Mouse (Mus musculus): ENCODE results near the gene Myl6b.

The Myl6b gene

DNA sequence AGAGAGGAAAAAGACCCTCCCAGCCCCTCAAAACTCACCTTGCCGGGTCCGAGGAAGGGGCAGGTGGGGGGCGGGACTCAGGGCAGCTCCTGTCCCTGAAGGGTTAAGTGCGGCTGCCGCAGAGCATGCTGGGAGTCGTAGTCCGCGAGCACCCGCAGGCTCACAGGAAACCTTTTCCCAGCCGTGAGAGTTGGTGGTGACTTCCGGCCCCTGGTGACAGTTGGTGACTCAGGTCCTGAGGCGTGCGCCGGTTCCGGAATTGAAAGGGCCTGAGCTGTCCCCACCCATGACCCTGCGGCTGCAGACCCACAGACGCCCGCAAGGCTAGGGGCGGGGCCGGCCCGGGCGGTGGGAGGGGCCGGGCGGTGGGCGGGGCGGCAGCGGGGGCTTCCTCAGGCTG lies at the start of gene Myl6b:
TSS of gene Myl6b (minus strand) at position 96 of the 400 bp plus-strand sequence.
- peak; percentile 66 for ATAC-seq (ENCODE audit: low TSS enrichment)

DNA sequence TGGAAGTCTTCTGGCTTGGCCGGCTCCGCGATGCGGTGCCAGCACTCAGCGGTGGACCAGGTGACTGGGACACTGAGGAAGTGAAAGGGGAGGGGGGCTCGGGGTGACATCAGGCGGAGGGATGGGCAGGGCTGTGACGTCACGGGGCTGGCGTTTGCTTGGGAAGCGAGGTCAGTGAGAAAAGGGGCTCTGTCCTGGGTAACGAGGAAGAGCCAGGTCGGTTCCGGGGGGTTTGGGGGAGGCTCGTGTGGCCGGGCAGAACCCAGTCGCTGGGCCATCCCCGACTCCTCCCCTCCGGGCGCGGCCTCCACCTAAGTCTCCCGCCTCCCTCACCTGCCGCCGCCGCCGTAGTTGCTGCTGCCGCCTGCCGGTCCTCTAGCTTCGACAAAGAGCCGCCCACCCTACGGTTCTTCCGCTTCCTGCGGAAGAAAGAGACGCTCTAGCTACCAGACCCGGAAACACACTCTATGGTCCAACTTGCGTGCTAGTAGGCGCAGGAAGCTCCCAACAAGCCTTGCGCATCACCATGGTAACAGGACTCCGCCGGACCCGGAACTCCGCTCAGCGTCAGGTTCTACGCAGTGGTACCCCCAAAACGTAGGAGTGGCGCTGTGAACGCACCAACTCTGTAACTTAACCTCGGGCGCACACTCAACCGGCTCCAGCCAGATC lies 49.0 kb upstream of the Myl6b start, which contains the start of gene Zc3h10:
TSS of gene Zc3h10 (minus strand) at position 414 of the 672 bp plus-strand sequence.
- ATAC-seq (ENCODE audit: low TSS enrichment) = peak; percentile 84

DNA sequence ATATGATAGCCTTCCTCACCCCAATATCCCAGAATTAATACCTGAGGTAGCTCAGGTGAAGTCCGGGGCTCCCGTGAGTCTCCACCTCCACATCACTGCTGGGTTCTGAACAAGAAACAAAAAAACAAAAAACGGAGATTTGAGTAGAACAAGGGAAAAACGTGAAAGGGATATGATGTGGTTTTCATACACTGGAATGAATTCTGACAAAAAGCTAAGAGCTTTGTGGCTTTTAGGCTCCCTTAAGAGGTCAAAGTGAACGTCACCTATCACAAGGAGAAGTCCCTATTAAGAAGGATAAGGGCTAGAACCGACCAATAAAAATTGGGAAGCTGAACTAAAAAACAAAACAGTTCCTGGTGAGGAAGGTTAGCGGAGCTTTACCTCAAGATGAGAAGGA lies 48.3 kb upstream of the Myl6b start:
- no peak for ATAC-seq (ENCODE audit: low TSS enrichment)

DNA sequence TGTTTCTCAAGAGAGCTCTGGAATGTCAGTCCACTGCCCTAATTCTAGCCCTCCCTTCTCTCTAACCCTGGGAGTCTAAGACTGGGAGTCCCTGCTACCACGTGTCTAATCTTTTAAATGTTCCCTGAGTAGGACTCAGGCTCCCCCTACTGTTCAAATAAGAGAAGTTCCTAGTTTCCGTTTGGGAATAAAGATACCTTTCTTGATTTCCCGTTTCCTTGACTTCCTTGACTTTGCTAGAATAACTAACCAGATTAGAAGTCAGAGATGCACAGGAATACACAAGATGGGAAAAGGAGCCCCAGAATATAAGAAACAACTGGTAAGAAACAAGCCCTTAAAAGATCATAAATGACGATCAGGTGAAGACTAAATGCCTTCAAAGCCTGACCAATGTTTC lies 47.9 kb upstream of the Myl6b start:
- ATAC-seq (ENCODE audit: low TSS enrichment) = no peak

DNA sequence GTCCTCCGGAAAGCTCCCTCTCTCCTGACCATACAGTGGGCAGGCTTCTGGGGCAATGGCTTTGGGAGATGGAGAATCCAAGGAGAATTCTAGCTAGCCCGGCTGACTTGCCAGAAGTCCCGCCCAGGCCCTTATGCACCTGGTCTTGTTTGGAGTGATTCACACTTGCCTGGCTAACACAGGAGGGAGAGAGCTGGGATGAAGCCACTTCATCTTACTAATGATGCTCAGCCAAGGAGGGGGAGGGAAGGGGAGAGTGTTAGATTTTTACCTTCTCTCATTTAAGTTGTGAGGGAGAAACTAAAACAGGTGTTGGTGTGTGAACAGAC lies 47.0 kb upstream of the Myl6b start:
- no peak for ATAC-seq (ENCODE audit: low TSS enrichment)

DNA sequence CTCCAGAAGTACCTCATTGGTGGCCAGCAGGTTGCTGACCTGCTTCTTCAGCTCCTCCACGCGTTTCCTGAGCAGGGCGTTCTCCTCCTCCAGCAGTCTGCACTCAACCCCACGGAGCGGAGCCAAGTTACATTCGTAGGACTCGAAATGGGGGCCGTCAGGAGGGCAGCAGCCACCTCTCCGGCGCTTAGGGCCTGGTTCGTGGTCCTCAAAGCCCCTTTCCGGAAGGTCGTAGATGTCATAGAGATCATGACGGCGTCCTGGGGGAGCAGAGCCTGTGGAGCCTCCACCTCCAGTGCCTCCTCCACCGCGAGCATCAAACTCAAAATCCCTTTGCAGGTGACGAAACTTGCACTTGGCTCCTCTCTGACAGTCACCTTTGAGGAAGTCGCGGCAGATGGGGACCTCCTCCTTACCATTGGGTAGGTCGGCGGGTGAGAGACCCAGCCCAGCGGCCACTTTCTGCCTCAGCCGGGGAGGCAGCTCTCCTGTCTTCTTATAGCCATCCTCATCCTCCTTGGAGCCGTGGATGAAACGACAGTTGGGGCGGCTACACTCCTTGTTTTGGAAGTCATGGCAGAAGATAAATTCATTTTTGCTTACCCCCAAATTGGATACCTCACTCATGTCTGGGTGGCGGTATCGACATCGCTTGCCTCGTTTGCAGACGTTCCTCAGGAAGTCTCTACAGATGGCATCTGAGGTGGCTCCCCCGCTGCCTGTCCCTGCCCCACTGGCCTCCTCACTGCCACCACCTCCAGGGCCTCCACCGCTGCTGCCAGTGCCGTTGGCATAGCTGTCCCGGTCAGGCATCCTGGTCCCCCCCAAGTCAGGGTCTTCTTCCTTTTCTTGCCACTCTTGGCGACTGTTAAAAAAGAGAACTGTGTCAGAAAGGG lies 46.4 kb upstream of the Myl6b start:
- no peak for ATAC-seq (ENCODE audit: low TSS enrichment)

DNA sequence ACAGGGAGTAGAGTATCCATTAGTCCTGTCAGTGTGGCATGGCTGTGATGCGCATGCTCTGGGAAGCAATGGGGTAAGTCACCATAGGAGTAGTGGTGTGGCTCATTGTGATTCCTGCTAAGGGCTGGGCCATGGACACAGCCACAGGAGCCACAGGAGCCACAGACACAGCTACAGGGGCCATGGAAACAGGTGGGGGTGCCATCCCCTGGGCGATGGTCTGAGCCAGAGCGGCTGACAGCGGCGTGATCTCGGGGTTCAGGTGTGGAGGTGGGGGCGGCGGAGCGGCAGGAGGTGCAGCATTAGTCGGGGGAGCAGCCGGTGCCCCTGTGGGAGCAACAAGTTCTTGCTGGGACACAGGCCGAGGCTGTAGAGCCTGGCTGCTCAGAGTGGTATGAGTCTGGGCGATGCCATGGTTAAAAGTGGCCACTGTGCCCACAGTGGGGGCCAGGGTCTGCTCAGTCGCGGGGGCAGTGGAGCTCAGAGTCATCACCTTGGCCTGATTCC lies 45.7 kb upstream of the Myl6b start:
- no peak for ATAC-seq (ENCODE audit: low TSS enrichment)

DNA sequence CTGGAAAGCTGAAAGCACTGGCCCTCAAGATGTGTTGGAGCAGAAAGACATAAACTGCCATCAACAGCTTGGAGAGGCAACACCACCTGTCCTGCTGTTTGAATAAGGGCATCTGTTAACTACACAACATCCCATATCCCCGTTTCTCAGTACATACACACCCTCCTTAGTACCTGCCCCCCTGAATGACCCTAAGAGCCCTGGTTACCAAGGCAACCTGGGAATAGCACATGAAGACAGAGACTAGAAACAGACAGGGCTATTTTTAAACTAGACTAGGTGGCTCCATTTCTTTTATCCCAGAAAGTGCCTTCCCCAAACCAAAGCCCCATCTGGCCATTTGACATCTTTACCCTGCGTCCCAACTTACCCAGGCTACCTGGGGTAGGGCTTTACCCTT lies 44.6 kb upstream of the Myl6b start:
- no peak for ATAC-seq (ENCODE audit: low TSS enrichment)

DNA sequence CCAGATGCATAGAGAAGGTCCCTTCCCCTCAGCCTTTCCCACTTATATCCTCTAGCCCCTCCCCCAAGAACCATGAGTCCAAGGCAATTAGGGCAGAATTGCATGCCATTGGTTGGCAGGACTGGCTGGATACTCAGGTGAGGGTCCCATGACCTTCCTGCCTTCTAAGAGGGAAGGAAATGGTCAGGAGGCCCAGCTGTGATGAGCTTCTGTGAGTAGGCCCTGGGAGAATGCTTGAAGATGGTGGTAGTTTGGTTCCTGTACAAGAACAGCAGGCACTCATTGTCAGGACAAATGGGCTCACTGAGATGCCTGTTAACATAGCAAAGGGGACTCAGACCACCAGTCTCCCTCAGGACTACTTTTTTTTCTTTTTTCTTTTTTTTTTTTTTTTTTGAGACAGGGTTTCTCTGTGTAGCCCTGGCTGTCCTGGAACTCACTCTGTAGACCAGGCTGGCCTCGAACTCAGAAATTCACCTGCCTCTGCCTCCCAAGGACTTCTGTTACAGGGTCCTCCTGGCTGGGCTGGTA lies 39.9 kb upstream of the Myl6b start:
- ATAC-seq (ENCODE audit: low TSS enrichment) = no peak

DNA sequence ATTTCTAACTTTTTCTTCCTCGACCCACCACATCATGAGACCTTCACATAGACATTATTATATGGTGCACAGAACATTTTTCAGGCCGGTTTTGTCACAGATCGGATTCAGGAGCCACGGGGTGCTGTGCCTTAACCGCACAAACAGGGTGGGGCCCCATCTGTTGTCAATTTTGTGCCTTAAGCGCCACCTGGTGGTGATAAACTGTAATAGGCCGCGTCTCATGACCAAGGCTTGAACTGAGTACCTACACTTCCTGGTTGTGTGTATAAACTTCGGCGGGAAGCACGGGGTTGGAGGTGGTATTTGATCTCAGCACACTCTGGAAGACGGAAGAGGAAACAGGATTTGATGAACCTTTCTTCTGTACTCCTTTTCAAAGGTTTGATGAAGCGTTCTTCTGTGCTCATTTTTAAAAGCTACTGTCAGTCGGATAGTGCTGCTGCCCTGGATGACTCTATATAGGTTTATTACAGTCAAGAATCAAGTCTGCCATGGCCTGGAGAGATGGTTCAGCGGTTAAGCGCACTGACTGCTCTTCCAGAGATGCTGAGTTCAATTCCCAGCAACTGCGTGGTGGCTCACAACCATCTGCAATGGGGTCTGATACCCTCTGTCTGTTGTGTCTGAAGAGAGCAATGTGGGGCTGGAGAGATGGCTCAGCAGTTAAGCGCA lies 37.9 kb upstream of the Myl6b start:
- peak; percentile 97 for ATAC-seq (ENCODE audit: low TSS enrichment)

DNA sequence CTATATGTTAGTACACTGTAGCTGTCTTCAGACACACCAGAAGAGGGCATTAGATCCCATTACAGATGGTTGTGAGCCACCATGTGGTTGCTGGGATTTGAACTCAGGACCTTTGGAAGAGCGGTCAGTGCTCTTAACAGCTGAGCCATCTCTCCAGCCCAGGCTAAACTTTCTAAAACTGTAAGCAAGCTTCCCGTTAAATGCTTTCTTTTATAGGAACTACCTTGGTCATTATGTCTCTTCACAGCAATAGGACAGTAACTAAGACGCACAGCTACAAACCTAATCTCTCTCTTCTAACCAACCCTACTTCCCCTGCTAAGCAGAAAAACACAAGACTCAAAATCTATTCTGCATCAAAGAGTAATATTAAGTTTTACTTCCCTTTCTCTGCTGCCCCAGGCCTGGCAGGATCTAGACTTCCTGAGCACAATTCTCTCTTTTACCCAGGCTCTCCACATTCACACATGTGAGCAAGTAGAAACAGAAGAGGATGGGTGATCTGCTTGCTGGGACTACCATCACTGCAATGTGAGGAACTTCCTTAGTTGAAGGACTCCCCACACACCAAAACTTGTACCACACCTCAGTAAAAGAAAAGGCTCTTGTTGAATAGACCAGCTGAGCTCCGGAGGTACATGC lies 37.3 kb upstream of the Myl6b start:
- peak; percentile 62 for ATAC-seq (ENCODE audit: low TSS enrichment)

DNA sequence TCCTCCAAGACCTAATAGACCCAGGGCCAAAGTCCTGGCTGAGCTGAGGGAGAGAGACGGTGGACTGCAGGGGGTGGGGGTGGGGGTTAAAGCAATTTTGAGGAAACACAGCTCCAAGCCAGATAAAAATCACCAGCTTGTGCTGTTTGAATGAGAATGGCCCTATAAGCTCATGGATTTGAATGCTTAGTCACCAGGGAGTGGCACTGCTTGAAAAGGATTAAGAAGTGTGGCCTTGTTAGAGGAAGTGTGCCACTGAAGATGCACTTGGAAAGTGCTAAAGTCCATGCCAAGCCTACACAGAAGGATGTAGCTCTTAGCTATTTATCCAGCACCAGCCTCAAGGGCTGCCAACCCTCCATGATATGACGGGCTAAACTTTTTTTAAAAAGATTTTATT lies 36.7 kb upstream of the Myl6b start:
- no peak for ATAC-seq (ENCODE audit: low TSS enrichment)

DNA sequence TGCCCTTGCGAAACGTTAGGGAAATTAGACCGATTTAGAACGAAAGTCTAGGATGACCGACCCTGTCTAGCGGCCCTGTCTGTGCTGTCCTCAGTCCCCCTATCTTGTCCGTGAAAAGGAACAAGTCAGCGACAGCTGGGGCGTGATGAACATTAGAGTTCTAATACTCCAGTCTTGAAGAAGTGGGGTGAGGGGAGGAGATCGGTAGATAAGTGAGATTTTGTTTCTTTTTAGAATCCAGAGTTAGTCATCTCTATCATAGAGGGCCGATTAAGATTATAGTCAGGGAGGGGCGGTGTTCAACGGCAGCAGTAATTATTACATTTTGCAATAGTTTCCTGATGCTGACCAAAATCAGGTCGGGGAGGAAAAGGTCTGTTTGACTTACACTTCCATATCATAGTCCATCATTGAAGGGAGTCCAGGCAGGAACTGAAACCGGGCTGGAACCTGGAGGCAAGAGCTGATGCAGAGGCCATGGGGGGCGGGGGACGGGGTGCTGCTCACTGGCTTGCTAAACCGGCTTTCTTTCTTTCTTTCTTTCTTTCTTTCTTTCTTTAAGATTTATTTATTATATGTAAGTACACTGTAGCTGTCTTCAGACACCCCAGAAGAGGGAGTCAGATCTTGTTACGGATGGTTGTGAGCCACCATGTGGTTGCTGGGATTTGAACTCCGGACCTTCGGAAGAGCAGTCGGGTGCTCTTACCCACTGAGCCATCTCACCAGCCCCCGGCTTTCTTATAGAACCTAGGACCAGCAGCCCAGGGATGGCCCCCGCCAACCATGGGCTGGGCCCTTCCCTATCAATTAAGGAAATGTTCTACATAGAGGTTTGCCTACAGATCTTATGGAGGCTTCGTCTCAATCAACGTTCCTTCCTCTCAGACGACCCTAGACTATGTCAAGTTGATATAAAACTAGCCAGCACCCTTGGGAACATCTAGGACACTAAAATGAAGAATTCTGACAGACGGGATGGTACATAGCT lies 28.2 kb upstream of the Myl6b start:
- no peak for ATAC-seq (ENCODE audit: low TSS enrichment)

DNA sequence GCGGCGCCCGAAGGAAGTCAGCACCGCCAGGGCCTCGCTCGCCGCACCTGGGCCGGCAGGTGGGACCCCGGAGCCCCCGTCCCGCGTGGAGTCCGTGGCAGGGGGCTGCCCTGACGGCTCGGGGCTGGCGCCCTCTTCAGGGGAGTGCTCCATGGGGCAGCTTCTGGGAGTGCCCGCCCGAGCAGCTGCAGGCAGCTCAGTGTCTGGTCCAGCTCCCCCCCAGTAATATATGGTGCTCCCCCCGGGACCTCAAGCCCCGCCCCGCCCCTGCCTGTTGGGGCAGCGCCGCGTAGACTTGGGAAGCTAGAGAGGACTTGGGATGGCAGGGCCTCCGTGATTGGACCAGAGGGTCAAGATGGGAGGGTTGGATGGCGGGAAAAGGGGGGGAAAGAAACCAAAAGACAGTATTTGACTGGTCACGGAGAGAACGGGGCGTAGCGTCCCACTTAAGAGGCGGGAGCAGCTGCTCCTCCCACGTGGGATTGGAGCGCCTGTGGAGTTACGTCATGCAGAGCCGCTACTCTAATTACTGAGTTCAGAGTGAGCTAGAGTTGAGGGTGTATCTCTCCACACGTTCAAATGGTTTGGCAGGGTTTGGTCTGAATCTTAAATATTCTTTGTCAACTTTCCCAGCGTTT lies 27.3 kb upstream of the Myl6b start, which contains the start of gene Esyt1:
TSS of gene Esyt1 (minus strand) at position 201 of the 638 bp plus-strand sequence.
- peak; percentile 95 for ATAC-seq (ENCODE audit: low TSS enrichment)

DNA sequence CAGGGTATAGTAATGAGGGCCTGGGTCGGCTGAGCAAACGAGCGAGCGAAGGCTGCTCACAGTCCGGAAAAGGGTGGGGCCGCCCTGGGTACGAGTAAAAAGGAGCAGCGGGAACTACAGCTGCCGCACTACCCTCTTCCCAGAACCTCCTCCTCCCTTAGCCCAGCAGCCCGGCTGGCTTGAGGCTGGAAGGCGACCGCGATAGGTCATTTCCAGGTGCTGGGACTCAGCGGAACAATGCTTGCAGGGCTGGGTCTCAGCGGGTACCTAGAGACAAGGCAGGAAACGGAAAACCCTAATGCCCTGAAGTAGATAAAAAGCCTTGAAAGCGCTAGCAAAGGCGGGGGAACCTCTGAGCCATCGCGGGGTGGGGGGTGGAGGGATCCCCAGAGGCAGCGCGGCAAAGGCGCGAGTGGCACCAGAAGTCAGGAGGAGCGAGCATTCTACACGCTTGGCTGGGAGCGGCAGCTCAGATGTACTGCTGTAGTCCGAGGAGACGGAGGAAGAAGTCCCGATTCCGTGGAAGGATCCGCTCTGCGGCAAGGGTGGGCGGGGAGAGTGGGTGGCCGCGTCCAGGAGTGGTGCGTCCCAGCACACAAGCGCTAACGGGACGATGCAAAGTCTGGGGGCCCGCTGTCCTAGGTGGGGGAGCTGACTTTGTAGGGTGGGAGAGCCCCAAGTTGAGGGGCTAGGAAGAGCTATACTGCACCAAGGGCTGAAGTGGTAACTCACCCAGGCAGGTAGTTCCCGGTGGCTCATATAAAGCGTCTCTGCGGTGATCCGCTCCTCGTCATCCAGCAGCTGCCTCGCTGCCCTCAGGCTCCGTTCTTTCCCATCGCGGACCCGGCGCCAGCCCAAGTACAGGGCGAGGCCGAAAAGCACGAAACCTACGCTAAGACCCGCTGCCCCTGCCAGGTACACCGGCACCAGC lies 26.5 kb upstream of the Myl6b start:
- peak; percentile 41; the same call in 1 of the 2 replicates for ATAC-seq (ENCODE audit: low TSS enrichment)

DNA sequence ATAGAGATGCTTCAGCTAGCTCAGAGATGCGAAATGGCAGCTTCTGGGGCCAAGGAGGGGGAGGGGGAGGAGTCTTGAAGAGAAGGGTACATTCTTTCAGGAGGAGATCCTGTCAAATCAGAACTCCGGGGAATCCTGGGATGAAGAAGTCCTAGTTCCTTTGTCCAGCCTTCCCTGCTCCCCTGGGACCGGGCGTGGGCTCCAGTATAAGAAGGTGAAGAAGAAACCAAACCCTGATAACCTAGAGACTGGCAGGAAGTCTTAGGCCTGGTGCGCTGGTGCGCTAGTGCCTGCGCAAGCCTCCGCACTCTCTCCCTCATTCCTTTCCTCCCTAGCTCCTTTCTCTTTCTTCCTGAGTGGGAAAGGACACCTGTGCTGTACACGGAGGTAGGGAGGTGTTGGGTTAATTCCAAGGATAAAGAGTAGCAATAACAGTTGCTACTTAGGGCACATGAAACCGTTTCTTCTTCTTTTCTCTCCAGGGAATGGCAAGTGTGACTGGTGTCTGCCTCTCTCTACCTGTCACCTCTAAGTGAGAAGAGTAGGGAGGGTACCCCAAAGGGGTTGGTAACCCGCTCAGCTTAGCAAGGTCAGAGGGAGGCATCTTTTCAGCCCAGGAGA lies 25.7 kb upstream of the Myl6b start:
- no peak for ATAC-seq (ENCODE audit: low TSS enrichment)

DNA sequence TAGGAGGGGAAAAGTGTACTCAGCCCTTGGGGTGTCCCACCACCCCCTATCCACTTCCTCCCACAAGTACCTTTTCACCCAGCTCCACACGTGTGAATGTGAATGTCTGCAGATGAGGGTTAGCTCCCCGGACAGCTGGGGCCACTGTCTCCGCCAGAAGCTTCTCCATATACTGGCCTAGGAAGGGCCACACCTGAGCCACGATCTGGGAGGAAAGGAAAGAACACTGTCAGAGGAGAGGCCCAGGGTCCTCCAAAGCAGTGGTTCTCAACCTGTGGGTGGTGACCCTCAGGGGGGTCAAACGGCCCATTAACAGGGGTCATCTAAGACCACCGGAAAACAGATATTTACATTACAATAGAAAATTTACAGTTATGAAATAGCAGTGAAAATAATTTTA lies 23.9 kb upstream of the Myl6b start:
- ATAC-seq (ENCODE audit: low TSS enrichment) = no peak

DNA sequence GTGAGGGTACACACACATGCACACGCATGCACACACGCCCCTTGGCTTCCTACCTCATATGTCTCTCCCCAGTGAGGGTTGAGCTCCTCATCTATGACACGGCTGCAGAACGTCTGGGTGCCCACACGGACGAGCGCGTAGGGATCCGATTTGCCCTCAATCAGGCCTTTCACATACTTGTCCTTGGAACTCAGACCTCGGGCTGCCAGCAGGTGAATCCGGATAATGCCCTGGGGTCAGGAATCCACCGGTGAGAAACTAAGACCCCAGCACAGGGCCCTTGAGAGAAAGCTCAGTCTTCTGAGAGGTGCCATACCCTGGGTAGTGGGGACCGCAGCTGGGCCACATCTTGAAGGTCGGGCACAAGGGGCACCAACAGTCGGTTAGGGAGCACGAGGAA lies 22.1 kb upstream of the Myl6b start:
- ATAC-seq (ENCODE audit: low TSS enrichment) = no peak

Measured in frontal cortex, adult (tissue).